Mouse (Mus musculus): ENCODE results near the gene Atxn7l1. TPM values are rescaled to one million over a fixed set of nuclear protein-coding genes. Genes with fewer than 3 reads are reported as not detected.

Gene Atxn7l1
- total RNA-seq, 1 experiment, result 3.9 TPM

- TF ChIP-seq CHD2 (IDR thresholded peaks at IDR 0.05; ENCODE audit: low read depth, low read length), result no peak
- no peak for TF ChIP-seq MAFK (IDR thresholded peaks at IDR 0.05; ENCODE audit: insufficient read depth, low read depth, low read length)
- TF ChIP-seq ZNF384 (IDR thresholded peaks at IDR 0.05; ENCODE audit: low read depth, low read length), result no peak
- no peak for TF ChIP-seq HCFC1 (IDR thresholded peaks at IDR 0.05; ENCODE audit: borderline replicate concordance, insufficient read depth, low read length)
- TF ChIP-seq ZC3H11A (IDR thresholded peaks at IDR 0.05; ENCODE audit: borderline replicate concordance, low read depth, low read length), result no peak
- no peak overlapping the region for H3K27ac ChIP-seq (ENCODE audit: insufficient read depth, low read depth, low read length, poor library complexity, severe bottlenecking)
- no peaks in the 10 kb centered on the region for H3K36me3 ChIP-seq (ENCODE audit: control insufficient read depth, insufficient read depth, low read length, poor library complexity, severe bottlenecking)
- in situ Hi-C loops (cut with MboI; ENCODE audit: low sequenced_read_pairs in 2 of 2, unreplicated experiment in 2 of 2), result no loop called here
- DNase-seq (ENCODE audit: low read depth, low spot score), result no peak
- H3K9ac ChIP-seq (ENCODE audit: insufficient read depth, low read depth, low read length, poor library complexity, severe bottlenecking), result no peak overlapping the region
- H3K4me1 ChIP-seq (ENCODE audit: control insufficient read depth in 2 of 2, insufficient read depth in 2 of 2, low read length in 2 of 2, poor library complexity in 1 of 2), result peaks cover 0 to 10% of the 10 kb centered on the region in 2 experiments; a peak in 1 of 4 replicates
- H3K4me3 ChIP-seq (ENCODE audit: insufficient read depth in 1 of 2, low read depth in 1 of 2, low read length in 2 of 2, poor library complexity in 1 of 2, severe bottlenecking in 1 of 2), result no peak overlapping the region
- no peaks in the 10 kb centered on the region for H3K9me3 ChIP-seq (ENCODE audit: control insufficient read depth, insufficient read depth, low read depth, low read length)
These were observed 170.5 kb downstream of the Atxn7l1 start for GRCm38 (mm10) chr12:33317792-33318530.

GRCm38 (mm10) chr12:33322547-33322946 is 175.1 kb downstream of the Atxn7l1 start:
- in situ Hi-C loops (cut with MboI; ENCODE audit: low sequenced_read_pairs in 2 of 2, unreplicated experiment in 2 of 2), result no loop called here
- DNase-seq (ENCODE audit: low read depth, low spot score), result no peak
- H3K9ac ChIP-seq (ENCODE audit: insufficient read depth, low read depth, low read length, poor library complexity, severe bottlenecking), result no peak overlapping the region
- H3K4me1 ChIP-seq (ENCODE audit: control insufficient read depth in 2 of 2, insufficient read depth in 2 of 2, low read length in 2 of 2, poor library complexity in 1 of 2), result no peaks in the 10 kb centered on the region
- H3K4me3 ChIP-seq (ENCODE audit: insufficient read depth in 1 of 2, low read depth in 1 of 2, low read length in 2 of 2, poor library complexity in 1 of 2, severe bottlenecking in 1 of 2), result no peak overlapping the region
- TF ChIP-seq ZNF384 (IDR thresholded peaks at IDR 0.05; ENCODE audit: low read depth, low read length) (no peak), ZC3H11A (IDR thresholded peaks at IDR 0.05; ENCODE audit: borderline replicate concordance, low read depth, low read length) (no peak), CHD2 (IDR thresholded peaks at IDR 0.05; ENCODE audit: low read depth, low read length) (no peak)
- H3K27ac ChIP-seq (ENCODE audit: insufficient read depth, low read depth, low read length, poor library complexity, severe bottlenecking), result no peak overlapping the region
- no peaks in the 10 kb centered on the region for H3K36me3 ChIP-seq (ENCODE audit: control insufficient read depth, insufficient read depth, low read length, poor library complexity, severe bottlenecking)
- no peaks in the 10 kb centered on the region for H3K9me3 ChIP-seq (ENCODE audit: control insufficient read depth, insufficient read depth, low read depth, low read length)

GRCm38 (mm10) chr12:33323821-33324220 is 176.3 kb downstream of the Atxn7l1 start:
- in situ Hi-C loops (cut with MboI; ENCODE audit: low sequenced_read_pairs in 2 of 2, unreplicated experiment in 2 of 2), result no loop called here
- DNase-seq (ENCODE audit: low read depth, low spot score), result no peak
- Histone ChIP-seq H3K9ac (ENCODE audit: insufficient read depth, low read depth, low read length, poor library complexity, severe bottlenecking) (no peak overlapping the region), H3K36me3 (ENCODE audit: control insufficient read depth, insufficient read depth, low read length, poor library complexity, severe bottlenecking) (no peaks in the 10 kb centered on the region), H3K9me3 (ENCODE audit: control insufficient read depth, insufficient read depth, low read depth, low read length) (no peaks in the 10 kb centered on the region), H3K4me3 (ENCODE audit: insufficient read depth in 1 of 2, low read depth in 1 of 2, low read length in 2 of 2, poor library complexity in 1 of 2, severe bottlenecking in 1 of 2) (no peak overlapping the region), H3K27ac (ENCODE audit: insufficient read depth, low read depth, low read length, poor library complexity, severe bottlenecking) (no peak overlapping the region), H3K4me1 (ENCODE audit: control insufficient read depth in 2 of 2, insufficient read depth in 2 of 2, low read length in 2 of 2, poor library complexity in 1 of 2) (no peaks in the 10 kb centered on the region)
- TF ChIP-seq HCFC1 (IDR thresholded peaks at IDR 0.05; ENCODE audit: borderline replicate concordance, insufficient read depth, low read length), result no peak
- TF ChIP-seq CHD2 (IDR thresholded peaks at IDR 0.05; ENCODE audit: low read depth, low read length), result no peak
- TF ChIP-seq ZC3H11A (IDR thresholded peaks at IDR 0.05; ENCODE audit: borderline replicate concordance, low read depth, low read length), result no peak
- TF ChIP-seq MAFK (IDR thresholded peaks at IDR 0.05; ENCODE audit: insufficient read depth, low read depth, low read length), result no peak
- TF ChIP-seq ZNF384 (IDR thresholded peaks at IDR 0.05; ENCODE audit: low read depth, low read length), result no peak

- in situ Hi-C loops (cut with MboI; ENCODE audit: low sequenced_read_pairs in 2 of 2, unreplicated experiment in 2 of 2), result no loop called here
- DNase-seq (ENCODE audit: low read depth, low spot score), result no peak
- no peak overlapping the region for H3K4me3 ChIP-seq (ENCODE audit: insufficient read depth in 1 of 2, low read depth in 1 of 2, low read length in 2 of 2, poor library complexity in 1 of 2, severe bottlenecking in 1 of 2)
- no peak overlapping the region for H3K9ac ChIP-seq (ENCODE audit: insufficient read depth, low read depth, low read length, poor library complexity, severe bottlenecking)
- TF ChIP-seq ZC3H11A (IDR thresholded peaks at IDR 0.05; ENCODE audit: borderline replicate concordance, low read depth, low read length) (no peak), CHD2 (IDR thresholded peaks at IDR 0.05; ENCODE audit: low read depth, low read length) (no peak), MAFK (IDR thresholded peaks at IDR 0.05; ENCODE audit: insufficient read depth, low read depth, low read length) (no peak), ZNF384 (IDR thresholded peaks at IDR 0.05; ENCODE audit: low read depth, low read length) (no peak), HCFC1 (IDR thresholded peaks at IDR 0.05; ENCODE audit: borderline replicate concordance, insufficient read depth, low read length) (no peak)
- no peaks in the 10 kb centered on the region for H3K36me3 ChIP-seq (ENCODE audit: control insufficient read depth, insufficient read depth, low read length, poor library complexity, severe bottlenecking)
- no peak overlapping the region for H3K27ac ChIP-seq (ENCODE audit: insufficient read depth, low read depth, low read length, poor library complexity, severe bottlenecking)
- H3K9me3 ChIP-seq (ENCODE audit: control insufficient read depth, insufficient read depth, low read depth, low read length), result no peaks in the 10 kb centered on the region
- H3K4me1 ChIP-seq (ENCODE audit: control insufficient read depth in 2 of 2, insufficient read depth in 2 of 2, low read length in 2 of 2, poor library complexity in 1 of 2), result no peaks in the 10 kb centered on the region
These were observed 177.9 kb downstream of the Atxn7l1 start for GRCm38 (mm10) chr12:33325424-33325823.
